Mouse (Mus musculus) brain, adult 2 months (tissue): ENCODE measurements at regions not wholly inside any gene's neighbourhood (a gene's known extent, or its start where the extent isn't known, plus 50 kb on each side); places are given as distances from the start of the nearest gene placed in this dataset.
A peak's percentile ranks its signal among the peaks of the same experiment; 100 is the strongest.

Source experiments
- DNase-seq: peaks from one replicate; pipeline ENCODE4 v3.0.0; 2011; ENCODE audit warnings: low read depth, low spot score

- DNase-seq: peak; percentile 33
Measured at GRCm38 (mm10) chr17:64229225-64229976, 102.3 kb downstream of the Pja2 start.

GRCm38 (mm10) chr17:64214599-64214998, 117.1 kb downstream of the Pja2 start:
- no peak for DNase-seq

DNA sequence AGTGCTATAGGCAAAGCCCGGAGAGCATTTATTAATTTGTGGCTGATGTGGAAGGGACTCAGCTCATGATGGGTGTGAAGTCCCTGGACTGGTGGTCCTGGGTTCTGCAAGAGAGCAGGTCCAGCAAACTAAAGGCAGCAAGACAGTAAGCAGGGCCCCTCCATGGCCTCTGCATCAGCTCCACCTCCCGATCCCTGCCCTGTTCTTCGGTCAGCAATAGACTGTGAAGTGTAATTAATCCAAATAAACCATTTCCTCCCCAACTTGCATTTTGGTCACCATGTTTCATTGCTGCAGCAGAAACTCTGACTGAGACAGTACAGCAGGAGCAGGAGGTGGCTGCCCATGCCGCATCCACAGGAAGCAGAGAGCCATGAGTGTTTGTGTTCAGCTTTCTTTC, 118.5 kb downstream of the Pja2 start:
- no peak for DNase-seq

DNA sequence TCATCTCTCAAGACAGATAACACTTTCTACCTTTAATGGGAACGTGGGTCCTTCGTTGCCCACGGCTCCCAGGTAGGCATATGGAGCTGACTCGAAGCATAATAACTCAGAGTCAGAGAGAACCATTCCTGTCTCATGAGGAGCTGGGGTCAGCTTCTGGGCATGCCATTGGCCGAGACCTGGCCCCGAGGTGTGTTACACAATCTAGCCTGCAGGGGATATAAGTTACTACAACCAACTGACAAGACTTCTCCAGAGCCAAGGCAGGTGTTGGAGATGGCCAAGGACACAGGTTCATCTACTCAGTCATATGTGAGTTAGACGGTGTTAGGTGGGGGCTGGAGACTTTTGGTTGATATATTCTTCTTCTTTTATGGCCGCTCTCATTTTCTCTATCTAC, 120.4 kb downstream of the Pja2 start:
- no peak for DNase-seq

DNA sequence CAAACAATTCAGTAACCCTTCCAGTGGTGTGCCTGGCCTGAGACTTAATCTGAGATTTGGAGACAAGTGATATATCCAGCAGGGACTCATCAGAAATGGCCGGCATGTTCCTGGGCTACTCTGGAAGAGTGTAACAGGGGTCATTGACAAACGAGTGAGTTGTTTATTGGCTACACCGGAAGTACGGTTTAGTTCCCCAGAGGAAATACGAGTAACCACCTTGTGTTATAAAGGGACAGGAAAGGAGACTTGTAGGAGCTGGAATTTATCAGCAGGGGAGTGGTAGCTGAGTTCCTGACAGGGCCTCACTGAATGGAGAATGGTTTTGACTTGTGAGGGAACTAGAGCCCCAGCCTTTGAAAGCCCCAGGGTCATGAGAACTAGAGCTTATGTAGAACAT, 121.3 kb downstream of the Pja2 start:
- DNase-seq: no peak

DNA sequence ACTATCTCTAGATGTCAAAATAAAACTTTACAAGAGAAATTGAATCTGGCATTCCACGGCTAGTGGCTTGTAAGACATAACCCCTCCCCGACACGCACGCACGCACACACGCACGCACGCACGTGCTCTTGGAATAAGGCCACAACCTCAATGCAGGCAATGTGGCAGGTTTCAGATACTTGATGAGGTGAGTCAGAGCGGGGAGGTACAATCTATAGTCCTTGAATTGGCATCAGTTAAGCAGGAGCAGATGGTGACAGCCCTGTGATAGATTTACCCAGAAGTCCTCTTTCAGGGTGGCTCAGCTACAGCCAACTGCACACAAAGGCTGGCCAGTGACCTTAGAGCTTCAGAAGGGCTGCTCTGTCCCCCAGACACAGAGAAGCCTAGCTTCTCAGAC, 122.1 kb downstream of the Pja2 start:
- peak; percentile 96 for DNase-seq

DNA sequence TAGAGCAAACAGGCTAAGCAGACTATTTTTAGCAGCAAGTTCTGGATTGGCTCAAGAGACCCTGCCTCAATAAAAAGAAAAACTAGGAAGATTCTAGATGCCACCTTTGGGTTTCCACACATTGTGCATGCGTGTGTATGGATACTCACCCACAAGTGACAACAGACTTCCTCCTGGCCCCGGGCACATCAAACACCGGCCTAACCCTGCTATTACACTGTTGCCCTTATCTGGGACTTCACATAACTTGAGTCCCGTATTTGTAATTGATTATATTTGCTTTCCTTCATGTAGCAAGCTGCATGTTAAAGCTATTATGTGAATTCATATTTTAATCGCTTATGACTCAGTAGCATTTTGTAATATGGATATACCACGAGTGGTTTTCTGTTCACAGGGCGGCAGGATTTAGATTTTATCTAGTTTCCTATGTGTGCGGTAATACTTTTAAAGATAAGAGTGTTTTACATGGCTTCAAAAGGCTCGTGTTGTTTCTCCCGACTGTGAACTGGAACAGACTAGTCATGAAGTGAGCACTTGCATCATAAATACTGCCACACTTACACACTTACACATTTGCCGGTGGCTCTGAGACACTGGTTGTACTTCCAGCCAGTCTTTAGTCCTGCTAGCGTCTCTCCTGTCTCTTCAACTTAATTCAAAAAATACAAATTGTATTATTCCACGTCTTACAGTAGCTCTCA, 123.4 kb downstream of the Pja2 start:
- no peak for DNase-seq

- DNase-seq: no peak
Measured at GRCm38 (mm10) chr17:64206196-64206718, 125.5 kb downstream of the Pja2 start.

DNA sequence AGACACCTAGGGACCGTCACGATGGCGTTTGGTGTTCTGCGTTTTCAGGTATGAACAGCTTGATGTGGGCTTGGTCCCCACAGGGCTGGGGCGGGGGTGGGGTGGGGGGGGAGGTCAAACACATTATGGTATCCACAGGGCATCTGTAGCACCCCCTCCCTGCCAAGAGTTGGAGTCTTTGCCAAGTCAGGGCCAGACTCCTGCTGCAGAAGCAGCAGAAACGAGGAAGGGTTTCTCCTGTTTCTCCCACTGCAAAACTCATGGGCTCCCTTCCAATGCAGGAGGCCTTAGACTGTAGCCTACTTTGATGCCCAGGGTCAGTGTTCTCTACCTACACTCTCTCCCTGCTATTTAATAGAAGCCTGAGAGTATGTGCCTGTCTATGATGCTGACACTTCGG, 128.1 kb downstream of the Pja2 start:
- DNase-seq: no peak

DNA sequence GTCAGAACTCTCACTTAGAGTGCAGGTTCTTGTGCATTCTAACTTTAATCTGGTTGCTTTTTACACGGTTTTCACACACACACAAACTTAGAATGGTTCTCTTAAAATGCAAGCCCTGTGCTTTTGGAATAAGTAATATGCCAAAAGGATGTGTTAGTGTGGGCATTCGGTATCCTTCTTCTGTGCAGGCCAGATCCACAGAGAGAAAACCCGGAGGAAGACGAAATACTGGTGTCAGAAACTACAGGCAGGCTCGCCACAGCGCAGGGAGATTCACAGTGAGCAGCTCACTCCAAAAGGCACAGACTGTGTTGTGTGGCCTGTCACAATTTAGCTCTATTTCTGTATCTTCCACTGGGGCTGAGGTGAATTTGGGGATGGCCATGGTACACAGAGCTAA, 129.5 kb downstream of the Pja2 start:
- DNase-seq: no peak

- peak; percentile 21 for DNase-seq
Measured at GRCm38 (mm10) chr17:64201609-64202008, 130.1 kb downstream of the Pja2 start.

DNA sequence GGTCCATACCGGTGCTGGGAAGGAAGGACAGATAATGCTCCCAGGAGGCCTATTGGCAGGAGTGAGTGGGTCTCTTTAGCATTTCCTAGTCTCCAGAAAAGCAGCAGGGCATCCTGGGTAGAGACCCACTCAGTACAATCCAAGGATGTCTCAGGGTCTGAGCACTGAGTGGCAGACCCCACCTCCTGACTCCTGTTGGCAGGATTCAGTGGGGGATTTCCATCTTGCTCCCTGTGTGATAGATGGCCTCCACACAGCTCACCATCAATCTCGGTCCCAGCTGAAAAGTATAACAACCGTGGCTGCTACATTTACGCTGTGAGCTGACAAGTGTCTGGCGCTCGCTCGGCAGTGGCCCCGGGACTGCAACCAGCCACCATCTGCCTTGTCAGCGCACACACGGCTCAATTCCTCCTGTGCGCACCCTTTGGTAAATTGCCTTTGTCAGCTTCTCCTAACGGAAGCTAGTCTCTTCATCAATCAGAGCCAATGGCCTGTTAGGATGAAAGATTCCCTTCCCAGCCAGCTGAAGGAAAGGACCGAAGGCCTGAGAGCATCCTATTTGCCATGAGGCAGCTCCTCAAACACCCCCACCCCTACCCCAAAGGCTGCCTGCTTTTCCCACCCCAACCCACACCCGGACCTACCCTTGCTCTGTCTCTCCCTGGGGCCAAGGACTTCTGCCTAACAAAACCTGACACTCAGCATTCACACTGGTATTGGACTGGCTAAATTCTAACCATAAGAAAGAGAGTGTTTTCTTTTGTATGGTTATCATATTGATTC, 131.4 kb downstream of the Pja2 start:
- peak; percentile 65 for DNase-seq

DNA sequence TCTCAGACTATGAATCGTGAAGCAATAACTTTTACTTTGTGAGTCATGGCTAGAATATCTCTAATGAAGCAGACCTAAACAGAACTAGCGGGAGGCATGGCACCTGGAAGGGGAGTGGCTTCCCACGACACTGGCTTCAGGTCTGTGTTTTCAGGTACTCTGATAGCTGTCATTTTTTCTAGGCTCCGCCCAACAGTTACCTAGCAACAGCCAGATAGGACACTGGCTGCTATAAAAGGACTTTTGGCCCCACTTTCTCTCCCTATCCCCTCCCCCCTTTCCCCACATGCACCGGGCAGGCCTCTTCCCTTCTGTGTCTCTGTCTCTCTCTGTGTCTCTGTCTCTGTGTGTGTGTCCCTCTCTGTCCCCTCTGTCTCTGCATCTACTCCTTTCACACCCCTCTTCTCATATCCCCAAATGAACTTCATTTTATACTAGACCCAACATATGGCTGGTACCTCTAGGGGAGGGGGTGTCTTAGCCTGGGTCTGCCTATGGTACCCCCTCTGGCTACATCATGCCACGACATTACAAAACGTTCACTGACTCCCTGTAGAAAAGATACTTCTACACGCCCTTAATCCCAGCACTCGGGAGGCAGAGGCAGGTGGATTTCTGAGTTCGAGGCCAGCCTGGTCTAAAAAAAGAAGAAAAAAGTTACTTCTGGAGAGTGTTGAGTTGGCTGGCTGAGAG, 132.3 kb downstream of the Pja2 start:
- no peak for DNase-seq

DNA sequence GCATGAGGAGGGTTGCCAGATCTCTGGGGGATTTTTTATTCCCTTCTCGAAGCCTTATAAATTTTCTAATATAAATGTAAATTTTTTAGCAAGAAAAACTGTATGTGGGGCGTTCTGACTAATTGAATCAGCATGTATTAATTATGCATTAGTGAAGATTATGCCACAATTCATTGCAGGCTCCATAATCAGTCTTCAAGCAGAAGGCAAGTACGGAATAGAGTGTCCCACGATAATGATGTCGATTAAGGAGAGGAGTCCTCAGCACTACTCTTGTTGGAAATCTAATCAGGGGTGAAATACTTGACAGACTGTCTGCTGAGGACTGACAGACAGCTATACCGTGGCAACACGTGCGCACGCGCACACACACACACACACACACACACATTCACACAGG, 135.3 kb downstream of the Pja2 start:
- no peak for DNase-seq

DNA sequence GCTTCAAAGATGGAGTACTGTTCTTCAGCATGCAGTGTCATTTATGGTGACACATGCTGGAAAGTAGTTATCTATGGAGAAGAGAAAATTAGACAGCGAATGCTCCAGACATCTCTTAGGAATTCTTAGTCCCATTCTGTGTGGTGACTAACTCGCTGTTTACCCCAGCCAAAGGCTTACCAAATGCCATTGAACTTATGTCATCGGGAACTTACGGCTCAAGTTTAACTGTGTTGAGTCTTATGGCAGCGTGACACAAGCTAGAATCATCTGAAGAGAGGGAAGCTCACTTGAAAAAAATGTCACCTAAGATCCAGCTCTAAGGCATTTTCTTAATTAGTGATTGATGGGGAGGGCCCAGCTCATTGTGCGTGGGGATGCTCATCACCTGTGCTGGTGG, 138.7 kb downstream of the Pja2 start:
- DNase-seq: no peak
